Mouse (Mus musculus): ENCODE data around the gene 1700010I14Rik. TPM values are rescaled to one million over a fixed set of nuclear protein-coding genes. Genes with fewer than 3 reads are reported as not detected.

The 1700010I14Rik gene
- polyA plus RNA-seq (2014; fragmentation: Illumina TruSeq; extraction: RNeasy Lipid Tissue Mini Kit (QIAGEN cat#74804); ENCODE audit: low read depth, low replicate concordance): 3.5 TPM

DNA sequence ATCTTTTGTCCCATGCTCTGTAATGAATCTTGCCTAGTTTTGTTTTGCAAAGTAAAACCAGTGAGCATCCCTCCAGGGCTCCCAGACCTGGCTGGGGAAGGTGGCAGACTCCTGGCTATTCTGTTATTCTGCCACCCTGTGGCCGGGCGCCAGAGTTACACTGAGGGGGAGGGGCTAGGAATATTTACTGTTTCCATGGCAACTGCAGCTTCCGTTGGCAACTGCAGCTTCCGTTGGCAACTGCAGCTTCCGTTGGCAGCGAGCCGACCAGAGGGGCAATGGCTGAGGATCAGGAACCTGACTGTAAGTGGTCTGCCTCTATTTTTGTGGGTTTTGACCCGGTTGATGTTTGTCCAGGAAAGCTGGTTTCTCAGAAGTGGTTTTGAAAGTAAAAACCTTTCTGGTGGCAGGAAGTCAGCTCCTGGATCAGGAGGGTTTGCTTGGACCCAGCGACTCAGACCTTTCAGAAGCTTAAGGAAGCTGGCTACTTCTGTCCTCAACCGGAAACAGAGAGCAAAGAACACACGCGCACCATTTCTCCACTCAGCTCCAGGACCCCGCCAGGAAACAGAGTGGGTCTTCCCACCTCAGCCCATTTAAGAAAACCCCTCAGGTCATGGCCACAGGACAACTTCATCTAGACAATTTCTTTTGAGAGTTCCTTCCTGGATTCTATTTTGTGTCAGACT, at the start of gene 1700010I14Rik:
Gene 1700010I14Rik, plus strand, starts transcription at position 215 of the 689 bp plus-strand sequence.

